Mouse (Mus musculus): ENCODE data around the gene Kncn.

GRCm38 (mm10) chr4:115857293-115857883 is 26.8 kb upstream of the Kncn start:
- TF ChIP-seq CTCF (IDR thresholded peaks at IDR 0.05) (no peak), POLR2A (IDR thresholded peaks at IDR 0.05; ENCODE audit: insufficient read depth, low read depth, low read length) (no peak)

Measured in heart, adult 2 months (tissue).